Mouse (Mus musculus) urinary bladder, adult 2 months (tissue): ENCODE results near the gene Nfix. TPM values are rescaled to one million over a fixed set of nuclear protein-coding genes. Genes with fewer than 3 reads are reported as not detected.
"Not testable (repeated sequence)": the region's sequence is repeated elsewhere in the genome, so short reads cannot be mapped to it uniquely, and the experiment has no call there.

Experiments
- DNase-seq: peaks from one replicate; pipeline ENCODE4 v3.0.0; 2022; ENCODE audit warnings: low spot score
- polyA plus RNA-seq: library from polyadenylated mRNA; depleted of rRNA; stranded (reverse); fragments of >200 nt; gene quantifications from 2 replicates; pipeline ENCODE4 v1.2.3, GENCODE M21; 2012

The Nfix gene
- polyA plus RNA-seq, 1 experiment, result 21.7 TPM

DNA sequence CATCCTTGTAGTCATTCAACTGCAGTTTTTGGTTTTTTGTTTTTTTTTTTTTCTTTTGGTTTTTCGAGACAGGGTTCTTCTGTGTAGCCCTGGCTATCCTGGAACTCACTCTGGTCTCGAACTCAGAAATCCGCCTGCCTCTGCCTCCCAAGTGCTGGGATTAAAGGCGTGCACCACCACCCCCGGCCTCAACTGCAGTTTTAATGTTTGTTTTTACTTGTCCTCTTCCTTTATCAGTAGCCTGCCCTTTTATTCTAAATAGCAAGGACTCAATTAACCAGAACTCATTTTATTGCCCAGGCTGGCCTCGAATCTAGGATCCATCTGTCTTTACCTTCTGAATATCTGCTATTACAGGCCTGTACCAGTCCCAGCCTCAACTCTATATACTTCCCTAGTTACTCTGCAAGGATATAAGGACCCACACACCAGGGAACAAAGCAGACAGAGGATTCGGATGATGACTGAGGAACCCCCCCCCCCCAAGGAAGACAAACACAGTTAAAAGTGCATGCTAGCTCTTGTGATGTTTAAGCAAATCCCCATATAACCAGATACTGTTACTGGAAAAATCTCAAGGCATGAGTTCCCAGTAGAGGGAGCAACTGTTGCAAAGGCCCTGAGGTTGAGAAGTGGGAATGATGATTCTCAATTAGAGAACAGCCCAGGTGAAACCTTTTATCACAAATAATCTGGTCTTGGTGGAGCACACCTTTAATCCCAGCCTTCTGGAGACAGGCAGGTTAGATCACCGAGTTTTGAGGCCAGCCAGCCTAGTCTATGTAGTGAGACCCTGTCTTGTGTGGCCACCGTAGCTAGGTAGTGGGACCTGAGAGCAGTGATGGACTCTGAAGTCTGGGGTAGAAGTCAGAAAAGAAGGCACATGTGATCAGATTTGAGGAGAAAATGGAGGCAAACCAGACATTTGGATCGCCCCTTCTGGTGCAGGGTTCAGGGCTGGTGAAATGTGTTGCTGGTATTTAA is 32.9 kb upstream of the Nfix start:
- DNase-seq, result no peak

DNA sequence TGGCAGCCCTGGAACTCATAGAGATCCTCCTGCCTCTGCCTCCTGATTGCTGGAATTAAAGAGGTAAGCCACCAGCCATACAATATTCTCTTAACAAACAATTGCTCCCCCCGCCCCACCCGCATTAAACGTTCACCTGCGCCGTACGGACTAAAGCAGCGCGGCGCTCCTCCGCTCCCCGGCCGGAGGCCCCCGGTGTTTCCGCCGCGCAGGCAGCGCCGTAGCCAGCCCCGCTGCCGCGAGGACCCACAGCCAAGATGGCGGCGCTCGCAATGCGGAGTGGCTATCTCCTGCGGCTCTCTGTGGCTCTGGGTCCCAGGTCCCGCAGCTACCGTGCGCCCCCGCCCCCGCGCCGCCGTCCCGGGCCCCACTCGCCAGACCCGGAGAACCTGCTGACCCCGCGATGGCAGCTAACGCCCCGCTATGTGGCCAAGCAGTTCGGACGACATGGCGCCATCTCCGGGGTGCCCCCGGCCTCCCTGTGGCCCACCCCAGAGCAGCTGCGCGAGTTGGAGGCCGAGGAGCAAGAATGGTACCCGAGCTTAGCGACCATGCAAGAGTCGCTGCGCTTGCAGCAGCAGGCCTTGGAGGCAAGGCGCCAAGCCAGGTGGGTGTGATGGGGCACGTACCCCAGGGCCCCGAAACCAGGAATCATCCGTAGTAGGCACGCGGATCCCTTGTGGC is 32.0 kb upstream of the Nfix start:
- DNase-seq, result peak; percentile 75

DNA sequence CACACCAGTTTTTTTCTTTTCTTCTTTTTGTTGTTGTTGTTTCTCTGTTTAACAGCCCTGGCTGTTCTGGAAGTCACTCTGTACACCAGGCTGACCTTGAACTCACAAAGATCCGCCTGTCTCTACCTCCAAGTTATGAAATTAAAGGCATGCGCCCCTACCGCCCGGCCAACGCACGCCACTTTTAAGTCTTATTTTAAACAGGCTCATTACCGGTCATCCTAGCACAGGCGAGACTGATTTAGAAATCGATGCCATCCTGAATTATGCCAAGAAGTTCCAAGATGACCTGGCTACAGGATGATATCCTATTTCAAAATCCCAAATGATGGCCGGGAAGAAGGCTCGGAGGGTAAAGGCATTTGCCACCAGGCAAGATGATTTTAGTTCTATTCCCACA is 31.3 kb upstream of the Nfix start, which contains the start of gene Gadd45gip1:
Gadd45gip1 (plus strand) TSS at position 33 of the 400 bp plus-strand sequence.
- DNase-seq, result no peak

DNA sequence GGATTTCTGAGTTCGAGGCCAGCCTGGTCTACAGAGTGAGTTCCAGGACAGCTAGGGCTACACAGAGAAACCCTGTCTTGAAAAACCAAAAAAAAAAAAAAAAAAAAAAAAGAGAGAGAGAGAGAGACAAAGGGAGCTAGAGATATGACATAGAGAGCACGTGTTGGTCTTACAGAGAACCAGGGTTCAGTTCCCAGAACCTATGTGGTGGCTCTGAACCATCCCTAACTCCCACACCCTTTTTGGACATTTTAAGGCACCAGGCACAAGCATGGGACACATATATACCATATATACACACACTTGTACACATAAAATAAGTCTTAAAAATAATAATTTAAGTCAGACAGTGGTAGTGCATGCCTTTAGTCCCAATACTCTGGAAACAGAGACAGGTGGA is 26.4 kb upstream of the Nfix start:
- not testable (repeated sequence) for DNase-seq

DNA sequence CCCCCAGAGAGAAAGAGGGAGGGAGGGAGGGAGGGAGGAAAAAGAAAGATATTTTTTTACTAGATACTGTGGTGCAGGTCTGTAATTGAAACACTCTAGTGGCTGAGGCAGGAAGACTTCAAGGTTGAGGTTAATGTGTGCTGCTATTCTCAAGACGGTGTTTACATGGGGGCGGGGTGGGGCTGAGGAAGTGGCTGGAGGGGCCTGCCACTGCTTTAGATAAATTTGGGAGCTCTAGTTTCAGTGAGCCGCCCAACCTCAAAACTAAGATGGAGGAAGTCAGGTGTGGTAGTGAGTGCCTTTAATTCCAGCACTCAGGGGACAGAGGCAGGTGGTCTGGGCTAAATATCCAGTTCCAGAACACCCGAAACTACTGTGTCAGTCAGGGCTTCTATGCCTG is 25.5 kb upstream of the Nfix start:
- DNase-seq, result no peak

DNA sequence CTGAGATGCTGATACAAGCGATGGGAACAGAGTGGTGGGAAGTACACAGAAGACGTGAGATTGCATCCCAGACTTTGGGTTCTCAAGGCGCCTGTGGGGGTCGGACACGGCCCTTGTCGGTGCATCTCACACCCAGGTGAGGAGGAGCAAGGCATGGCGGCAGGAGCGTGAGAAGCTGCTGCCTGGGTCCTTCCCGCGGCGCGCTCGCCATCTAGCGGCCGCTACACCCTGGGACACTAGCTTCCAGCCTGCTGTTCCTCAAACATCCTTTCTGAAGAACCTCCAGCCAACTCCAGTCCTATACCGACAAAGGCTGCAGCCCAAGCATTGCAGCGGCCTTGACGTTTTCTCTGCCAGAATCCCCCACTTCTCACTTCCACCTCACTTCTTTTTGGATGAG is 23.5 kb upstream of the Nfix start:
- DNase-seq, result no peak

DNA sequence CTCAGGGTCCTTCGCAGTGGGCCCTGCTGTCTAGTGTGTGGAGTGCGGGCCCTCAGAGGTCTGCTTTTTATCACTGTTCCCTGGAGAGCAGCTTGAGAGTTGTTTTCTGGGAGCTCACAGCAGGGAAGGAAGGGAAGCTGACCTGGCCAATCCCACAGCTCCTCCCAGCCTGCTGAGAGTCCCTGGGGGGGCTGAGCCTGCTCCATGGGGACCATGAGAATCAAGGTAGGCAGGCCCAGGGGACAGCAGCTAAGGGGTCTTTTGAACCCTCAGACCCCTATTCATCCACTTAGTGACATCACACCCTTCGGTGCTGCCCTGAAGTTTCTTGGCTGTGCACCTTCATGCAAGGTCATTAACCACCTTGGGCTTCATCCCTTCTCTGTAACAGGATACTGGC is 22.6 kb upstream of the Nfix start, which contains the start of gene Dand5:
Dand5 (minus strand) TSS at position 101 of the 400 bp plus-strand sequence.
- no peak for DNase-seq

DNA sequence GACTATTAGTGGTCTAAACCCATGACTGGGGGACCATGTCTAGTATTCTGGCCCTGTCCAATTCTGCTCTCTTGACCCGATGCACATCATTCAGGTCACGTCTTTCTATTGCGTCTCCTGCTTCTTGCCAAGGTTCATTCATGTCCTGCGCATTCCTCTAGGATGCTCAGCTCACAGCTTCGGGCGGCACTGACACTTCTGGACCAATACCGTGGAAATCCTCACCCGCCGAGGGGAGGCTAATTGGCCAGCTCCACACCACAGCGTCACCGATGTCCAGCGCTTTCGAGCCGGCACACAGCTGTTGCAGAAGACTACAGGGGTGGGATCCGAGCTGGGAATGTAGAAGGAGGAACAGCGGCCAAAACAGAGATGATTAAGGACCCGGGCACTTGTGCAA is 16.0 kb upstream of the Nfix start:
- no peak for DNase-seq

DNA sequence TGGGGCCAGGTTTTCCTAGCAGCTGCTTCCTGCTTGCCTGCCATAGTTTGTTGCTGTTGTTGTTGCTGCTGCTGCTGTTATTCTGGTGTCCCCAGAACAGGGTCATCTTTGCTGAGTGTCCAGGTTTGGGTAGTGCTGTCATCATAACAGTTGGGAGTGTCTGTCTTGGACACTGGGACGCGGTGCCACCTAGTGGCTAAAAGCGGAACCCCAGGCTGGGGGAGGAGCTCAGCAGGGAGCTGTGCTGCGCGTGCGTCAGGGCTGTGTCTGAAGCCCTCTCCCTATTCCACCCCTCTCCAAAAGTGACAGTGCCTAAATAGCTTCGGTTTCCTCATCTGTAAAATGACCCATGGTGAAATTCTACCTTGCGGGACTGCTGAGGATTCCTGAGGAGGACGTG is 15.4 kb upstream of the Nfix start:
- peak; percentile 96 for DNase-seq

DNA sequence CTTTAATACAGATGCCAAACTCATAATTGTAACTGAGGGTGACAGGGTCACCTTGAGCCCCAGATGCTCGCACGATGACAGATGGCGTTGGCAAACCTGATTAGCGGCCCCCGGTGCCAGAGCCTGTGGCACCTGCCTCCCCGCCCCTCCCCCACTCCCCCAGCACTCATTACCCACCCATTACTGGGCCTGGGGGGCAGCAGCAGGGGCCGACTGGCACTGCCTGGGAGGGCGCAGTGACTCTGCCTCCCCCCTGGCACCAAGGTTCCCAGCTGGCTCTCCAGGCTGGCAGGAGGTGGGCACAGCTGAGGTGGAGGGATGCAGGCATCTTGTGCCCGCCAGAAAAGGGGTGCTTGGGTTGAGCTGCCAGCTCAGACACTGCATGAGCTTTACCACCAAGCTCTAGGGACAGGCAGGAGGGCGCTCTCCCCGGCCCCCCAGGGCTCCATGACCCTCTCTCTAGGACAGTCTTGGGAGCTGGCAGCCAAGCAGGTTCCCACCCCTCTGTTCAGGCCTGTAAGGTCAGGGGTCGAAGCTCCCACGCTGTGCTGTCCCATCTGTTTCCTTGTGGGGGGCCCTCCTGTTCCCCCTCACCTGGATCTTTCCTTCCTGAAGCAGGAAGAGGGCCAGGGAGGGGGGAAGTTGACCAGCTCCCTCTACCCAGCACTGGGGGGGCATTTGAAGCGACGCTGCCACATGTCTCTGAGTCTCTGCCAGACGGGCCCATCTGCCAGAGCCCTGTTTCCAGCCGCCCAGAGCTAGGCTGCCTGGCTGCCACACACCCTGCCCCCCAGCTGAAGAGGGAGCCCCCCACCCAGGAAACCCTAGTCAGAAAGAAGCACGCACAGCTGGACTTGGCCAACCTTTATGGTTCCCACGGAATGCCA is 14.7 kb upstream of the Nfix start:
- DNase-seq, result no peak

DNA sequence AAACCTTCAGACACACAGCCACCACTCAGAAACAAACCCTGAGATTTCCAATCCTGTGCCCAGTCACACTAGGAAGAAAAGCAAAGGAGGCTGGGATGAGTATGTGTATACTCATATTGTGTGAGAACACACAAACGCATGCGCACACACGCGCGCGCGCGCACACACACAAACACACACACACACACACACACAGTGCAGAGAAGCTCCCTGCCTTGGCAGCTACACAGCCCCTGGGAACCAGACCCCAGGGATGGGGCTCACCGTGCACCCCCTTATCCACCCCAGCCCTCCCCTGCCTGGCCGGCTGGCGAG is 14.1 kb upstream of the Nfix start:
- DNase-seq, result no peak

DNA sequence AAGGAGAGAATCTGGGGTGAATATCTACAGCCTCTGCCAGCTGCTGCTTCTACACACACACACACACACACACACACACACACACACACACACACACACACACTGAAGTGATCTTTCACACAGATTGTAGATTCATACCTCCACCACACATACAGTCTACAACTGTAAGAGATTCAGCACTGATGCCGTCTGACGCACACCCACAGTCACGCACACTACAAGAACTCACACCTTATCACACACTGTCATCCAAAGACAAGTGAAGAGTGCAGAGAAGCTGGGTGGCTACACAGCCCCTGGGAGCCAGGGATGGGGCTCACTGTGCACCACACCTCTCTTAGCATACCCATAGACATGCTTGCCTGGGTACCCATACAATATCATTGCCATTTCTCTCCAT is 13.7 kb upstream of the Nfix start:
- DNase-seq, result no peak

DNA sequence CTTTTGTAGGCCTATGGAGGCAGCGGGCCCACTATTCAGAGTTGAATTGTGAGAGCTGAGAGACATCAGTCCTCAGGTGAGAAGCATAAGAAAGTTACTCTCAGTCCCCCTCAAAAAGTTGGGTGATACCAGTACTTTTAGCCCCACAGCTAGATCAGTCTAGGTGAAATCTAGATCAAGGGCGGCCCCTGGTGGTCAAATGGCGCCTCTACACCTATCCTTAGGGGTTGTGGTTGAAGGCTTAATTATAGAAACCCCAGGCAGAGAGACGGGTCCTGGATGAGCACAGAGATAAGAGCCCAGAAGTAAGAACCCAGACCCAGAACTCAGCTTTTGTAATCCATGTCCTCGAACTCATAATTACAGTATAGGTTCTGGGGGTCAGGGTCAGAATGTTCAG is 12.9 kb upstream of the Nfix start:
- DNase-seq, result peak; percentile 67

DNA sequence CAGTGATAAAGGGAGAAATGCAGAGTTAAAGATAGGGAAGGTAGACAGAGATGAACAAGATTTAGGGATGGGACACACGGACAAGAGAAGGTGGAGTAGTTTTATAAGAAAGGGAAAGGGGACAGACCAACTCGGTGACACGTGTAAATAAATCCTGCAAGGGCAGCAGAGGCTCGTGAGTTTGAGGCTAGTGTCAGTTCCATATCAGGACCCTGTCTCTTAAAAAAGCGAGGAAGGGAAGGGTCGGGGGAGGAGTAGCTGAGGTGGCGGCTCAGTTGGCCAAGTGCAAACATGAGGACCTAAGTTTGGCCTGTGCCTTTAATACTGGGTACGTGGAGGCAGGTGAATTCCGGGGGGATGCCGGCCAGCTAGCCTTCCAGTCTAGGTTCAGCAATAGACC is 11.2 kb upstream of the Nfix start:
- DNase-seq, result no peak

DNA sequence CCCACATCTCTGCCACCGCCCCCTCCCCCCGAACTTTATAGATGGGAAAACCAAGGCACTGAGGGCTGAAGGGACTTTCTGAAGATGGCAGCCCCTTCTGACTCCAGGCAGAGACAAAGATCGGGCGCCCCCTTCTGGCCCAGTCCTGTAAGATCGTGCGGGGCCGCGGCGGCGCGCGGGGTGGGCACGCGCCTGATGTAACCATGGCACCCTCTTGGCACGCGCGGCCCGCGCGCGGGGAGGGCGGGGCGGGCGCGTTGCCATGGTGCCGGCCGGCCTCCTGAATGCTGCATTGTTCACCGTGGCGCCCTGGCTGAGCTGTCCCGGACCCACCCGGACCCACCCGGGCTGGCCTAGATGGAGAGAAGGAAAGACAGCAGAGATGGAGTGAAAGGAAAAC is 10.8 kb upstream of the Nfix start:
- DNase-seq, result peak; percentile 94

DNA sequence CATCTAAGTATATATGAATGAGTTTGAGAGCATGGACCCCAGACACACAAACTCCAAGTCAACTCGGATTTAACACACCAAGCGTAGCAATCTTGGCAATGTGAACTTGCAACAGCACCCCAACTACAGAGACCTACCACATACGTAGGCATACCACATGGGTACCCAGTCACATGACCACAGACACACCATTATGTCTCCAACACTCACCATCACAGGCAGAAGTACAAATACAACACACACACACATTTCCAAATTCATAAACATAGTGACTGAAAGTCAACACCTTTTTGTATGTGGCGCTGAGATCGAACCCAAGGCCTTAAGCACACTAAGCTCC is 9.8 kb upstream of the Nfix start:
- no peak for DNase-seq

DNA sequence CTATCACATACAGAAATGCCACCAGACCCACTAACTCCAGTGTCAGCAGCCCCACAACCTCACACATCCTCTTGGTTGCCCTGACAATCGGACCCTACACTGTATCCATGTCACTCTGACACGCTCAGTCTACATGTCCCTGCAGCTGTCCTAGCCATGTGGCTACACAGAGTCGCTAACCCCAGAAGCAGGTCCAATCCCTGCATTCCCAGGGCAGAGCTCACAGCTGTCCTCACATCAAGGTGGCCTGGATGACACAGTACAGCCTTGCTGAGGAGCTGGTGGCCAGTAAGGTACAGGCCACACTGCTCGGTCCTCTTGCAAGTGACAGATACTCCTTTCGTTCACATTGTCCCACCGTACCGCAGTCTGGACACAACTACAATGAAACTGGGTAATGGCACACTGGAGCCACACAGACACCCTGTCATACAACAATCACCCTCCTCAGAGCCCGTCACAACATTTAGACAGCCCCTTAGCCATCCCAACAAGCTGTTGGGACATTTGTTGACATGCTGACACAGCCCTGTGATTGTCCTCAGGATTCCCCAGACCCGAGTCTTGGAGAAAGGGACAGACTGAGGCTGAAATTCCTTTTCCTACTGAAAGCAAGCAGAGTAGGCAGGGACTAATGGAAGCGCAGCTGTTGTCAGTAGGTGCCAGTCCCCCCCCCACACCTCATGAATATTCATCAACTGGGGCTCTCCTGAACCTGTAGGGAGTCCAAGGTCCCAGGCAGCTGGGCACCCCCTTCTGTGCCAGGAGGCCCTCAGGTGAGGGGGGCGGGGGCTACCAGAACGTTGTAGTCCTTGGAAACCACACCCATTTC is 9.2 kb upstream of the Nfix start:
- DNase-seq, result no peak

DNA sequence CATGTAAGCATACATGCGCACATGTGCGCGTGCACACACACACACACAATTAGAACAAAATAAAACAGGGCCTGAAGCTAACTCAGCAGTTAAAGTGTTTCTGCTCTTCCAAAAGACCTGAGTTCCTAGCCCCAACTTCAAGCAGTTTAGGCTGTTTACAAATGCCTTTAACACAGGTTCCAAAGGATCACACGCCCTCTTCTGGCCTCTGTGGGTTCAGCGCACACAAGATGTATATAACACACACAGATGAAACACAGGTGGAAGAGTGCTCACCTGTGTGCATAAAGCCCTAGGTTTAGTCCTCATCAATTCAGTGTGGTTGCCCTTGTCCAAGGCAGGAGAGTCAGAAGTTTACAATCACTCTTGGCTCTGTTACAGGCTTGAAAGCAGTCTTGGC is 5.9 kb upstream of the Nfix start:
- DNase-seq, result no peak

DNA sequence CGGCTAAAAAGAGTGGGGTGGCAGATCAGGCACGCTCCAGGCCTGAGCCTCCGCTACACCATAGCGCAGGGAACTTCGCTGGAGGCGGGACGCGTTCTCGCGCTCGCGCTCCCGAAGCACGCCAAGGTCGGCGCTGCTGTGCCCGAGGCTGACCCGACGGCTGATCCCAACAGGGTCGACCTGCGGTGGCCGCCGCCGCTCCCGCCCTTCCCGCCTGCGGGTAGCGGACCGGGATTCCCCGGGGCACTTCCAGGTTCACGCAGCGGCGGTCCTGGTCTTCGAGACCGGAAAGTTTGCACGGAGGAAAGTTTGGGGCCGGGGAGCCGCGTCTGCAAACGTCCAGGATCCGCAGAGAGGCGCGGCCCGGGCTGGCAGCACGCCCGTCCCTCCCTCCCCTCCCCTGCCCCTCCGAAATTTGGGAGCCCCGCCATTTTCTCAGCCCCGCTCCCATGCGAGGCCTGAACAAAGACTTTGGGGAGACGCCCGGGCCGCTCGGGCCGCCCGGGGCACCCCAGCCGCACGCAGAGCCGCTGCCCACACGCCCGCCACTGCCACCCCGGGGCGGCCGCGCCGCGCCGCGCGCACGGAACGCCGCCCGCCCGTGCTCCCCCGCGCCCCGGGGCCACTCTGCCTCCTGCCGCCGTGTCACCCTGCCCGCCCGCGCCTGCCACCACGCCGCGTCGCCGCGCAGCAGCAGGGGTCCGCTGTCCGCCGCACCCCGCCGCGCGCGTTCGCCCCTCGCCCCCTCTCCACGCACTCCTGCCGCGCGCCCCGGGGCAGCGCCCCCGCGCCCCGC is 810 bp downstream of the Nfix start:
- peak; percentile 69 for DNase-seq

DNA sequence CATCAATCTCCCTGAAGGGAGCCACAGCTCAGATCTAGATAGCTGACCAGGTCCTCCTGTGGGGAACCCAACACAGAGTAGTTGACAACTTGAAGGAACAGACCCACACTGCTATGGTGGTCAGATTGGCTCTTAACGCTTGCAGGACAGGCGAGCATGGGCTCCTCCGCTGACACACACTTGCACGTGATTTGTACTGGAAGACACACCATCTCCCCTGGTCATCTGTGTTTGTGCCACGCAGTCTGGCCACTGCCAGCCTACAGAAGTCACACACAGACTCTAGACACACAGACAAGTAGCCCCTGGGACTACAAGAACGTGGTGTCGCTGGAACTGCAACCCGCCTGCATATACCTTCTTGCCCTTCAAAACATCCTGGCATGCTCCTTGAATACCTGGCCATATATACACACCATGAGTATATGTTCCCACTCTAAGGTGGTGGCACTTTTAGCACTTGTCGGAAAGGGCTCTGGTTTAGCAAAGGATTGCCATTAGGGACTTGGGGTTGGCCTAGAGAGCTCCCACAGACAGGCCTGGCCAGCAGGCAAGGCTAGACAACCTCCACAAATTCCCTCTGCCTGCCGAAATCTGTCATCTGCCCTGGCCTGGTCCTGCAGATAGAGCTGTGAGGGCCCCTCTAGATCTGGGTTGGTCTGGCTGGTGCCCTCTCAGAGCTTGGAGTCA is 1.6 kb downstream of the Nfix start:
- no peak for DNase-seq
